Mouse (Mus musculus) layer of hippocampus, postnatal 25 days (tissue): Measurements from ENCODE around the gene Olfr70. TPM values are rescaled to one million over a fixed set of nuclear protein-coding genes. Genes with fewer than 3 reads are reported as not detected.

Source experiments
- DNase-seq, 2 experiments: peaks; one replicate each; pipeline ENCODE4 v3.0.0; 2022; ENCODE audit warnings: mixed read lengths in 2 of 2, low spot score in 1 of 2; ENCODE audit errors: extremely low spot score in 1 of 2
- total RNA-seq, 2 experiments: library from RNA; stranded (reverse); gene quantifications; 2 replicates each; pipeline ENCODE4 v1.2.3; 2021

Olfr70 gene
- total RNA-seq, 2 experiments from 2014 or later: not detected

DNA sequence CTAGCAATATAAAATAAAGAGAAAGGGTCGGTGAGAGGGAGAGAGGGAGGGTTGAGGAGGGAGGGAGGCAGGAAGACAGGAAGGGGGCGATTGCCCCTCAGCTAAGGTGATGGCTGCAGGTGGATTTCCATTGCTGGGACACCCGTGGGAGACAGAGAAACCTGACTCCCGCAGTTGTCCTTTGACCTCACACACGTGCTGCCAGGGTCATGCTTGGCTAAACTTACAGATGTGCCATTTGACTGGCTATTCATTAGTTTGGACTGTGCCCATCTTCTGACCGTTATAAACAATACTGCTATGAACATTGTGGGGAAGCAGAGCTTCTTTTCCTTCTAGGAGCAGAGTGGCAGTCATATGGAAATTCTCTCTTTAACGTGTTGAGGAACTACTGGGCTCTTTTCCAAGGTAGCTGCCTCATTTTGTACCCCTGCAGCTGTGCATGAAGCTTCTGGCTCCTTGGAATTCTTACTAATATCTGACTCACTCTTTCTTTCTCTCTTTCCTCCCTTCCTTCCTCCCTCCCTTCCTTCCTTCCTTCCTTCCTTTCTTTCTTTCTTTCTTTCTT lies 13.1 kb upstream of the Olfr70 start:
- no peak for DNase-seq

DNA sequence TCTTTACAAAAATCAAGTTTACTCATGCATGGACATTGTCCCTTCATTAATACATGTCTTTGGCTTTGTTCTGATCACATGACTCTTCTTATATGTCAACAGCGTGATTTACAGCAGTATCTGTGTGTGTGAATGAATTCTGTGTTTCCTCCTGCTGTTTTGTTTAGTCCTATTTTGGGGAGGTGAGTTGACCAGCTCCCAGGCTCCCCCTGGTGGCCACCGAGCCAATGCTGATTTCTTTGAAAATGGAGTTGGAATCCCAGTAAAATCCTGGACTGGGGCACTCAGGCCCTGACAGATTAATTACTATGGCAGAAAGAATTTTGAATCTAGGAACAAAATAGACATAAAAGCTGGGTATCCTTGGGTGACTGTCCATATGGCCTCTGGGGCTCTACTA lies 11.2 kb upstream of the Olfr70 start:
- peak; percentile 77 to 97 for DNase-seq

DNA sequence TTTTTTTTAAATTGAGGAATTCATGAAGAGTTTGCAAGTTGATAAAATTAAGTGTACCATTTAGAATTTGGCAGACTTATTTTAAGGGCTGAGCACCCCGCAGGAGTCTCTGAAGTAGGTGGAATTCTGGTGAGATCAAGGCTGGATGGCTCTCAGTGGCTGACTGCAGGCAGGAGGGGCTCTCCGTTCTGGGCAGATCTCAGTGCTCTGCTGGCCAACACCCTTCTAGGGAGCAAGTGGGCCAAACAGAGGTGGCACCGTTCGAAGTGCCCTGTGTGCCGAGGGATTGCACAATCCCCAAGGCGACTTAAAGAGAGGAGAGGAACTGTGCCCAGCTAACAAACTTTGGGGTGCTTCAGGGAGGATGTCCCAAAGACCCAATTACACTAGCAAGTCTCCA lies 9.3 kb upstream of the Olfr70 start, which contains the start of gene Olfr71:
Gene Olfr71, minus strand, starts transcription at position 387 of the 400 bp plus-strand sequence.
- no peak for DNase-seq

DNA sequence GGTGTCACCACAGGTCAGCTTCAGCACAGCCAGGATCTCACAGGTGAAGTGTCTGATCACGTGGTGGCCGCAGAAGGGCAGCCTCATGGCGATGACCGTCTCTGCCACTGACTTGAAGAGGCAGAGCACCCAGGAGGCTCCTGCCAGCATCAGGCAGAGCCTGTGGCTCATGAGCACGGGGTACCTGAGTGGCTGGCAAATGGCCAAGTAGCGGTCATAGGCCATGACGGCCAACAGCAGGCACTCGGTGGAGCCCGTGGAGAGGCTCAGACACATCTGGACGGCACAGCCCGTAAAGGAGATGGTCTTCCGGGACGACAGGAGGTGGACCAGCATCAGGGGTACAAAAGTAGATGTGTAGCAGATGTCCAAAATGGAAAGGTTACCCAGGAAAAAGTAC lies 5.4 kb upstream of the Olfr70 start:
- no peak for DNase-seq

DNA sequence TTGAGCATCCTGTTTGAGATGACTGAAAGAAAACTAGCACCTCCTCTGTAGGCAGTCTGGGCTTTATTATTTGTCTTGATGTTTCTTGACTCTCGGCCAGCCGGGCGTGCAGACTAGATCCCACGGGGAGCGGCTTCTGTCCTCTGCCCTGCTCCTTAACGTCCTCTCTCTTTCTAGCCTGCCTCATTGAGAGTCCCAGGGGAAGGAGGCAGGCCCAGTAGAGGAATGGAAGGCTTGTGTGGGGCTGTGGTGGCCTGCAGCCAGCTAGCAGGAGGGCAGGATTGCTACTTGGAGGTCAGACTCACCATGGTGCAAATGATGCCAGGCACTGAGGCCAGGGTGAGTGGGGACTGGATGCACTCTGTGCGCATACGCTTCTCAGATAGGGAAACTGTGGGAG lies 3.2 kb upstream of the Olfr70 start:
- DNase-seq: no peak

DNA sequence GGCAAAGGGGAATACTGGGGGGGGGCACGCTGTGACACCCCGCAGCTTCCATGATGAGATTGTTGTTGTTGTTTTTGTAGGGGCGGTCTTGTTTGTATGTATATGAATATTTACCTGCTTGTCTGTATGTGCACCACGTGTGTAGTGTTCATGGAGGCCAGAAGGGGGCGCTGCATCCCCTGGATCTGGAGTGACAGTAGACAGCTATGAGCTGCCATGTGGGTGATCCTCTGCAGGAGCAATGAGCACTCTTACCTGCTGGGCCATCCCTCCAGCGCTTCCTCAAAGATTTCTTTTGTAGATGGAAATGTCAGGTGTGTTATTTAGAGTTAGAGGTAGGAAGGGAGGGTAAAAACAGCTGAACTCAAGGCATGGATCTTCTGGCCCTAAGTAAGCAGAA lies 2.8 kb upstream of the Olfr70 start:
- no peak for DNase-seq

DNA sequence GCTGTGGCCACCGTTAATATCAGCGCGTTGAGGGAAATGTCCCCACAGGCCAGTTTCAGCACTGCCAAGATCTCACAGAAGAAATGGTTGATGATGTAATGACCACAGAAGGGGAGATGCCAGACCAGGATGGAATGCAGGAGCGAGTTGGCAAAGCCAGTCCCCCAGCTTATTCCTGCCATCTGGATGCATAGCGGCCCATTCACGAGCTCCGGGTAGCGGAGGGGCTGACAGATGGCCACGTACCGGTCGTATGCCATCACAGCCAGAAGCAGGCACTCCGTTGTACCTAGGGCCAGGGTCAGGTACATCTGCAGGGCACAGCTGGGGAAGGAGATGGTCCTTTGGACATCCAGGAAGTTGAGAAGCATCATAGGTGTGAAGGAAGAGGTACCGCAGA lies 4.0 kb downstream of the Olfr70 start:
- no peak for DNase-seq

DNA sequence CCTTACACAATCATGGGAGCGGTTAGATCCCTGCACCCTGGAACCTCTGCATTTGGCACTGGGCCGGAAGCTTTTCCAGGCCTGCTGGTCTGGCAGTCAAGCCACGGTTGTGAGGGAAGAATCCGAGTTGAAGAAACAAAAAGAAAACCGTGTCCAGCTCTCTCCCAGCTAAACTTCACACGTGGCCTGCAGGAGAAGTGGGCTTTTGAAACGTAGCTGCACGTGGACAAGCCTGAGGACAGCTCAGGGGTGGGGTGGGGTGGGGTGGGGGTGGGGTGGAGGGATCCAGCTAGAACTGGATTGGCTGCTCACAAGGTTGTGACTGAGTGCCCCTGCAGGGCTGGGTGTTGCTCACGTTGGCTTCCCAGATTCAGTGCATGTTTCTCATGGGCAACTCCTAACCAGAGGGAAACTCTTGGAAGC lies 5.3 kb downstream of the Olfr70 start:
- no peak for DNase-seq

DNA sequence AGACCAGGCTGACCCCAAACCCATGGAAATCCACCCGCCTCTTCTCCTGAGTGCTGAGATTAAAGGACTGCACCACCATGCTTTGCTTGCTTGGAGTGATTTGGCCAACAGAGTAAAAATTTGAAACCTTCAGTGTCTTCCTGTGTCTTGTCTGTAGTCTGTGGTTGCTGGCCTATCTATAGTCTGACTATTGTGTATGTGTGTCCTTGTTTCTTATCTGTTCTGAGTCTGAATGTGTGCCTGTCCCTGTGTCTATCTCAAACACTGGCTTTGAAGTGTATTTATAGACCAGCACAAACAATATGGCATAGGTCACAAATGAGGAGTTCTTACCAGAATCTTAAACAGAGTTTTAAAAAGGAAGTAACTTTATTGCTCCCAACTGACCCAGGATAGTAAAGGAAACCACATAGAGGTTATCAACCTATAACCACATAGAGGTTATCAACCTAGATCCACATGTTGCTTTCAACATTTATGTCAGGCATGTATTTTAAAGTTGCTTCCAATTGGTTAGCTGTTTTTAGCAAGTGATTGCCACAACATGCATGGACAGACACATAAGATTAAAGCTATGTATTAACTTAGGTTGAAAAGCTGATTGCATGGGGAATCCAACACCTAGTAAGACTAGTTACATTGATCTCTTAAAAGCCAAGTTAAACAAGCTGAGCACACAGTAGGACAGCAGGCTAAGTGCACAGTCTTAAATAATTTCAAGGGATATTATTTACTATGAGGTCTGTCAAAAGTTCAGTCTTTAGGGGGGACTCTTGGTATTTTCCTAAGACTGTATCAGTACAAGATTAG lies 6.0 kb downstream of the Olfr70 start:
- DNase-seq: no peak

DNA sequence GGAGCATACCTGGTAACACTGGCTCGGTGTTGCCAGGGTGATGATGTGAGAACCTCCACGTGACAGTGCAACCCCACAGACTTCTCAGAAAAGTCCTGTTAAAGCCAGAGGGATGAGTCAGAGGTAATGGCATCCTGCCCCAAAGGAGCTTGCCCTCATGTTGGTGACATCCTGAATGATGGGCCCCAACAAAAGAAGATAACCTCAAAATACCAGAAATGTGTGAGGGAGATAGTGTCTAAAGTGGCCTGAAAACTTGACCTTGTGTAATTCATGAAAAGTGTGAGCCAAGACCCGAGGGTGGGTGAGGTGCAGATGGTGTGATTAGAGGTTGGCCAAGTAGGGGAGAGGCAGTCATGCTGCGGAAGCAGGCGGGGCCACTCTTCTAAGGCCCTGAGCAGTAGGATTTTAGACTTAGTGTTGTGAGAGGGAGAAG lies 6.8 kb downstream of the Olfr70 start:
- DNase-seq: no peak

DNA sequence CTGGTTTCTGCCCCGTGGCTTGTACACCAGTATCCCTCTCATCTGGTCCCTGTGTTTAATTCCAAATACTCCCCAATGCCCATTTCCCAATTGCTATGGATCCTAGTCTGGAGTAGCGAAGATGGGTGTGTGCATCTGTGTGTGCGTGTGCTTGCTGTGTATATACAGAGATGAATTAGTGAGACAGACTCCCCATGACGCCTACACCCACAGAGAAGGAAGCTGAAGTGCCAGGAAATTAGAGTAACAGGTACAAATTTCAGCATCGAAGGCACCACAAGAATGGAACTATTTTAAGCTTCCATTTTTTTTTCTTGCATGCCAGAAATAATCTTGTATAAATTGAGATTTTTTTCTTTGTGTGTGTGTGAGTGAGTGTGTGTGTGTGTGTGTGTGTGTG lies 9.6 kb downstream of the Olfr70 start:
- DNase-seq: no peak

DNA sequence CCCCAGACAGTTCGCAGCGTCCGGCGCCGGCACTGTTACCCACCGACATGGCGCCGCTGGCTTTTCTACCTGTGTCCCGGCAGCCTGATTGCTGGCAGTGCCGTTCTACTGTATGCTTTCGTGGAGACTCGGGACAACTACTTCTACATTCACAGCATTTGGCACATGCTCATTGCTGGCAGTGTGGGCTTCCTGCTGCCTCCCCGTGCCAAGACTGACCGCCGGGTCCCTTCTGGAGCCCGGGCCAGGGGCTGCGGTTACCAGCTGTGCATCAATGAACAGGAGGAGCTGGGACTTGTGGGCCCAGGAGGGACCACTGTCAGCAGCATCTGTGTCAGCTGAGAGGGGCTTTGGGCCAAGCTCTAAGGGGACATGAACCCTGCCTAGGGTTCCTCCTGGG lies 10.6 kb downstream of the Olfr70 start:
- DNase-seq: no peak

DNA sequence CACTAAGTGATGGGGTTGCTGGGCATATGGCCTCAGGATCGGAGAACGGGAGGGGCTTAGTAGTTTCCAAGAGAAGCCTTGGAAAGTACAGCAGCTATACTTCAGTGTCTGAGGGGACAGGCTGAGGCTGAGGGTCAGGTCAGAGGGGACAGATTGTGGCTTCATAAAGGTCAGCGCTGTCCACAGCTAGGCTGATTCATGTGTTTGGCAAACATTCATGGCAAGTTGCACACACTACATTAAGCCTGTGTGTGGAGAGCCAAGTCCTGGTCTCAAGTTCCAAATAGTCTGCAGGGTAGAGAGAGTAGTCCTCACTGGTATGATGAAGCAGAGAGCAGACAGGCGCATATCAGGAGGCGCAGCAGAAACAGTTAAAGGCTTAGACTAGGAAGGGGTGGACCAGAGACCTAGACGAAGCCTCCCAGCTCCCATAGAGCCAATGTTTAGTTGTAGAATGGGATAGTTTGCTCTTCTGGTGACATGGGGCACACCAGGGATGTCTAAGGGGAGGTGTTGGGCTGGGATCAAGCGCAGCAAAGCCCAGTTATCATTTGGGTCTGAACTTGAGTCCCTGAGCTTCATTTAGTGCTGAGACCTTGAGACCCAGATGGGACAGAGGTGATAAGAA lies 21.1 kb downstream of the Olfr70 start:
- no peak for DNase-seq

DNA sequence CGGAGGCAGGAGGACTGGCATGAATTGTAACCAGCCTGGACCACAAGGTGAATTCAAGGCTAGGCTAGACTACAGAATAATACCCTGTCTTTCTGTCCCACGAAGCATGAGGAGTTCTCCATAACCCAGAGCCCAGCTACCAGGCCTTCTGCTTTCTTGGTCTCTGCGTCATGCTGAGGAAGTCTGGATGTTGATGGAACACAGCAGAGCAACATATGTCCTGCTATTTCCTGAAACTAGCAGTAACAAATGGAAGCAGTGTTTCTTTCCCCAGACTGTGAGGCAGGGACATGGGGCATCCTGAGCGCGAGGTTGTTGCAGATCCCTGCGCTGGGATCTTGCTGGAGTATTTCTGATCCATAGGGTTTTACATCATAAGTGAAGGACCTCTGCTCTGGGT lies 22.1 kb downstream of the Olfr70 start:
- no peak for DNase-seq

DNA sequence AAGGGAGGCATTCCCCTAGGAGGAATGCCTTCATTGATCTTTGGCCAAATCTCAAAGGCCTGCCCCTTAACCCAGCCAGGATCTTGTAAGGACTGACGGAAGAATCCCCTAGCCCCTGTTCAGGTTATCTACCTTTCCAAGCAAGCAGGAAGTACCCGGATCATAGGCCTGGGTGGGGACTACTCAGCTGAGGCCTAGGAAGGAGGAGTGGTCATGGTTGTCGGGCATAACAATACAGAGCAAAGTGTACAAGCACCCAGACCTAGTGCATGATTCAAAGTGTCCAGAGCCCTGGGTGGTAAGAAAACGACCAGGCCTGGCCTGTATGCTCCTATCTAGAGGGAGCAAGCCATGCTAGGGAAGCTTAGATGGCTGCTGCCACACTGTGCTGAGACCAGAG lies 25.0 kb downstream of the Olfr70 start:
- no peak for DNase-seq

DNA sequence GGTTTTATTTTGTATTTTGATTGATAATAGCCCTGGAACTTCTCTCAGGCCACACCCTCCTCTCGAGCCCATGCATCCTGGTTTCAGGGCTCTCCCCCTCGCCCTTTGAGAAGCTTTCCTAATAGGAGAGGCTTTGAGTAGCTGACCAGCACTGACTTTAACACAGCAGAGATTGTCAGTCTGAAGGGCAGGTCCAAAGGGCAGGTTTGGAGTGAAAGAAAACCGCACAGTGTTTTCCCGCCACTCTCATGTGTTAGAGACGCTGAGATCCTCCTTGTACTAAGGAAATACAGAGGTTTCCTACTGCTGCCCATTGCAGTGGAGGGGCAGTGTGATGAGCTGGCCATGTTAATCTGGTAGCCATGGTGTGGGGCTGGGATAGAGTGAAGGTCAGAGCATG lies 25.6 kb downstream of the Olfr70 start:
- DNase-seq: no peak

DNA sequence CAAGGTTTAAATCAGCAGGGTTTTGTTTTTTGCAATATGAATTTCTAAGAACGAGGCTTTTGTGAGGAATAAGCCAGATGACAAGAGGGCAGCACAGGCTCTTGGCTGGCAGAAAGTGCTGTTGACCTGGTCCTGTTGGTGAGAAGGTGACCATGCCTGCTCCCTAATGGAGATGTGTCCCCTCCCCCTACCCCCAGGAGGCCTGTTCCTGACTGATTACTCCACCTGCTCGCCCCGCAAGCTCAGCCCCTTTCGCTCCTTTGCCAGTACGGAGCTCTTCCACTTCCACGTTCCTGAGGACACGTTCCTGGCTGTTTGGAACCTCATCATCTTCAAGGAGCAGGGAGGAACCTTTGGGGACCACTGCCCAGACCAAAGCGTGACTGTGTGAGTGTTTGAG lies 26.9 kb downstream of the Olfr70 start:
- DNase-seq: no peak

DNA sequence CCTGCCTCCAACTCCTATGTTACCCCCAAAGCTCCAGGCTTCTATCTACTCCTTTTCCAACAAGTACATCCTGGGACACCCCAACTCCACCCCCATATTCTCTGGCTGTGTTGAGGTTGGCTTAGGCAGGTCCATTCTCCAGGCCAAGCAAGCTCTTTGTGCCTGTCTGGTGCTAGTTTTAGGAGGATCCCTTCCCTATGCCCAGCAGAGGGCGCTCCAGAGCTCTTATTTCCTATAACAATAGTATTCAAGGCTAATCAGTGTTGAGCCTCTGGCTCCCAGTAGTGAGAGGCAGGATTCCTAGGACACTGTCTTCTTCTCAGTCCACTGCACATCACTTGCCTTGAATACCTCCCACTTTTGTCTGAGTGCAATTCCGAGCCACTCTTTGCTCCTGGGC lies 28.5 kb downstream of the Olfr70 start:
- DNase-seq: peak; percentile 78 to 99

DNA sequence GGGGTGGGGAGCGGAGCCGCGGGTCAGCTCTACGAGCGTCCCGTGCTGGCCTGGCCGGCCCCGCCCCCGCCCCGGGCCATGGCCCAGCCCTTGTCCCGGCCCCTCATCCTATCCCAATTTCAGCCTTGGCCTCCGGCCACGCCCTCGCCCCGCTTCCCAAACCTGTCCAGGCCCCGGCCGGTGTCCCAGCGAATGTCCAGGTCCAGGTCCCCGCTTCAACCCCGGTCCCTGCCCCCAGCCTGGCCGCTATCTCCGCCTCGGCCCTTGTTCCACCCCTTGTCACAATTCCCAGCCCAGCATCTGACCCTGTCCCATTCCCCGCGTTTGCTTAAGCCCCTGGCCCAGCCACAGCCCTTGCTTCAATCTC lies 31.2 kb downstream of the Olfr70 start:
- peak in 1 of 2 experiments; percentile 35 for DNase-seq

DNA sequence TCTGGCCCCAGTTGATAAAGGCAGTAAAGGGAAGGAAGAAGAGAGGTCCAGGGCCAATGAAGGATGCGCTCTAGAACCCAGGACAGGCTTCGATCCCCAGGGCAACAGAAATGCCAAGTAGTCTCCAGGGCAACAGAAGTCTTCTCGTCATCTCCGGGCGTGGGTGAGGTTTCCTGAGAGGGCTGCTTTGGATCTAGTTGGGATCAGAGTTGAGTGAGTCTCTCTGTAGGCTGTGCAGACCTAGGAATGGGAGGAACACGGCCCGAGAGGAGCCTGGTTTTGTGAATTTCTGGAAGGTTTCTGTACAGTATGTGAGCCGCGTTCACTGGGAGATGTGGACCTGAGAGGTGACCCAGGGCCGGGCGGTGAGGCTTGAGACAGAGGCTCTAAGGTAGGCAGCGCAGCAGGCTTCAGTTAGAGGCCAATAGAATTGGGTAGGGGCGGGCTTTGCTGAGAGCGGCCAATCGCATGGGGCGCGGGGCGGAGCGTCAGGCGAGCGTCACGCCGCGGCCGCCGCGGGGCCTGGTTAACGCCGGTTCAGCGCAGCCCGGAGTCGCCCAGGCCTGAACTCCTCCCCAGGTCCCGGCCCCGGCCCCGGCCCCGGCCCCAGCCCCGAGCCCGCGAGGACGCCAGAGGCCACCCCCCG lies 31.7 kb downstream of the Olfr70 start, which contains the start of the genes Tmem8b and Fam221b:
Gene Tmem8b, plus strand, starts transcription at position 190 of the 646 bp plus-strand sequence.
Gene Fam221b, minus strand, starts transcription at position 364 of the 646 bp plus-strand sequence.
- peak; percentile 80 to 81 for DNase-seq

DNA sequence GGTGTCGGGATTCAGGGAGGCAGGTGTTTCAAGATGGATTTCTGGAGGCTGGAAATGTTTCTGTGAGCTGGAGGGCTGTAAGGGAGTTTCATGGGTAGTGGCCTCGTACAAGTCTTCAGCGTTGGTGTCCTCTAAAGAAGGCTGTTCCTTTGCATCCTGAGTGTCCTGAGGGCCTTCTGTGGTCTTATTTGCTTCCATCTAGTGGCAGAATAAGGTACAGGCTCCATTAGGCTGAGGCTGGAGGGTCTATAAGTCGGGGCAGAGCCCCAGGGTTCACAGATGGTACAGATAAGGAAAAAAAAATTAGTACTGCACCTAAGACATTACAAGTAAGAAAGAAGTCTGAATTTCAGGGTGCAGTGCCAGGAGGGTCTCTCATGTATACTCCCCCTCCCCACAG lies 34.2 kb downstream of the Olfr70 start:
- no peak for DNase-seq
